Mouse (Mus musculus): Measurements from ENCODE around the gene Dhrs1. TPM values are rescaled to one million over a fixed set of nuclear protein-coding genes. Genes with fewer than 3 reads are reported as not detected.

Dhrs1 gene
- 117 and 120 TPM in 2 replicates for polyA plus RNA-seq (2012; ENCODE audit: insufficient read depth, insufficient read length, missing spikeins)

- peak within 1 kb of the TSS; percentile 83 for H3K4me3 ChIP-seq (ENCODE audit: insufficient read depth, low read length)
- H3K4me1 ChIP-seq (ENCODE audit: control insufficient read depth, insufficient read depth, low read length): peaks cover 17% of the 10 kb centered on the region
- peak within 1 kb of the TSS; percentile 40 for H3K27ac ChIP-seq (ENCODE audit: insufficient read depth, low read depth, low read length)
- no peak for TF ChIP-seq POLR2A (IDR thresholded peaks at IDR 0.05; ENCODE audit: borderline replicate concordance, low read depth, low read length)
- no peak for TF ChIP-seq CTCF (IDR thresholded peaks at IDR 0.05; ENCODE audit: low read depth, low read length)
These were observed at the start of gene Dhrs1, which contains the start of gene Nop9 for GRCm38 (mm10) chr14:55745180-55745860. Gene Dhrs1 (minus strand): TSS chr14:55745690. Gene Nop9 (plus strand): TSS chr14:55745693.

GRCm38 (mm10) chr14:55793946-55794345 lies 48.5 kb upstream of the Dhrs1 start:
- peaks cover 23% of the 10 kb centered on the region for H3K4me1 ChIP-seq (ENCODE audit: control insufficient read depth, insufficient read depth, low read length)
- H3K4me3 ChIP-seq (ENCODE audit: insufficient read depth, low read length): no peak overlapping the region
- H3K27ac ChIP-seq (ENCODE audit: insufficient read depth, low read depth, low read length): peak overlapping the region; percentile 31; the same call in 1 of the 2 replicates
- no peak for TF ChIP-seq CTCF (IDR thresholded peaks at IDR 0.05; ENCODE audit: low read depth, low read length)
- TF ChIP-seq POLR2A (IDR thresholded peaks at IDR 0.05; ENCODE audit: borderline replicate concordance, low read depth, low read length): no peak

DNA sequence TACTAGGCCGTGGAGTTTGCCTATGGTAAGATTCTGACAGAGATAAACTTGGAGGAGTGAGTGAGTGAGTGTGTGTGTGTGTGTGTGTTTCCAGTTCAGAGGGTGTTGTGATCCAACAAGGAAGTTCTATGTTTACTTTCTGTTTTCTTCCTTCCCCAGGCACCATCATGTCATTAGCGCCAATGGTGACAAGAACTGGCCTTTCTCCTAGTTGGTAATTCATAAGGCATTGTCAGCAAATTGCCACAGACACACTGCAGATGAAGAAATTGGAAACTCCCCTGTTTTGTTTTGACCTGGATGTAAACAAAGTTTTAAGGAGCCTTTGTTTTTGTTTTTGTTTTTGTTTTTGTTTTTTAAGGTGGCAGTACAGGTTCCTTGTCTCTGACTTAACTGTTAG lies 48.0 kb upstream of the Dhrs1 start:
- Histone ChIP-seq H3K4me3 (ENCODE audit: insufficient read depth, low read length) (no peak overlapping the region), H3K27ac (ENCODE audit: insufficient read depth, low read depth, low read length) (peak overlapping the region; percentile 31; the same call in 1 of the 2 replicates), H3K4me1 (ENCODE audit: control insufficient read depth, insufficient read depth, low read length) (peaks cover 26% of the 10 kb centered on the region)
- no peak for TF ChIP-seq POLR2A (IDR thresholded peaks at IDR 0.05; ENCODE audit: borderline replicate concordance, low read depth, low read length)
- no peak for TF ChIP-seq CTCF (IDR thresholded peaks at IDR 0.05; ENCODE audit: low read depth, low read length)

- Histone ChIP-seq H3K27ac (ENCODE audit: insufficient read depth, low read depth, low read length) (no peak within 1 kb of the TSS), H3K4me3 (ENCODE audit: insufficient read depth, low read length) (peak within 1 kb of the TSS; percentile 66)
These were observed 43.0 kb upstream of the Dhrs1 start, which contains the start of gene Ripk3 for GRCm38 (mm10) chr14:55788256-55789050. Gene Ripk3 (minus strand): TSS chr14:55788865.

DNA sequence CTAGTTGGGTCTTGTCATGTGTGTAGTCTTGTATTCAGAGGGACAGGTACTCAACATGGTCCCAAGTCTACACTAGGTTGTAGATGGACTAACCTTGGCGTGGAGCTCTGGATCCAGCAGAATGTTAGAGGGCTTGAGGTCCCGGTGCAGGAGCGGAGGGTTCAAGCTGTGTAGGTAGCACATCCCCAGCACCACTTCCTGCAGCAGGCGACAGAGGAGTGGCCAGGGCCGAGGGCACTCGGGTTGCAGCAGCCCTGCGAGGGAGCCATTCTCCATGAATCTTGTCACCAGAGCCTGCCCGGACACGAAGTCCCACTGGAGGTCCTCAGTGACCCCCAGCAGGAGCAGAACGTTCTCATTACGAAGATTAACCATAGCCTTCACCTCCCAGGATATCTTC lies 42.2 kb upstream of the Dhrs1 start:
- no peak overlapping the region for H3K27ac ChIP-seq (ENCODE audit: insufficient read depth, low read depth, low read length)
- peak overlapping the region; percentile 66 for H3K4me3 ChIP-seq (ENCODE audit: insufficient read depth, low read length)
- TF ChIP-seq CTCF (IDR thresholded peaks at IDR 0.05; ENCODE audit: low read depth, low read length) (no peak), POLR2A (IDR thresholded peaks at IDR 0.05; ENCODE audit: borderline replicate concordance, low read depth, low read length) (no peak)
- peaks cover 7% of the 10 kb centered on the region; the same call in 1 of the 2 replicates for H3K4me1 ChIP-seq (ENCODE audit: control insufficient read depth, insufficient read depth, low read length)

More at GRCm38 (mm10) chr14:55788256-55789050, 43.0 kb upstream of the Dhrs1 start, which contains the start of gene Ripk3:
- peaks cover 12% of the 10 kb centered on the region for H3K4me1 ChIP-seq (ENCODE audit: control insufficient read depth, insufficient read depth, low read length)
- no peak for TF ChIP-seq CTCF (IDR thresholded peaks at IDR 0.05; ENCODE audit: low read depth, low read length)
- TF ChIP-seq POLR2A (IDR thresholded peaks at IDR 0.05; ENCODE audit: borderline replicate concordance, low read depth, low read length): no peak

DNA sequence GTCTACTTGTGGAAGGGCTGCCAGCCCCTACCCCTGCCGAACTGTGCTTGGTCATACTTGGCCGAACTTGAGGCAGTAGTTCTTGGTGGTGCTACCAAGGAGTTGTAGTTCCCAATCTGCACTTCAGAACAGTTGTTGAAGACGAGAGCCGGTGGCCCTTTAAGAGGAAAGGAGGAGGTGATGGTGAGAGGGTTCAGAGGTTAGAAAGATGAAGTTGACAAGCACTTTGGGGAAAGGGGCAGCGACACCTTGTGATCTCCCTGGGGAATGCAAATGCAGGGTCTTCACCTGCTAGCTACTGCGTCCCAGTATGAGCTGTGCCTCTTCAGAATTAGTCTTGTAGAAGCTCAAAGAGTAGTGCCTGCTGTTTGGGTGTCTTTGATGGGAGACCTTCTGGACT lies 39.7 kb upstream of the Dhrs1 start:
- no peak overlapping the region for H3K4me3 ChIP-seq (ENCODE audit: insufficient read depth, low read length)
- peaks cover 7% of the 10 kb centered on the region; the same call in 1 of the 2 replicates for H3K4me1 ChIP-seq (ENCODE audit: control insufficient read depth, insufficient read depth, low read length)
- TF ChIP-seq CTCF (IDR thresholded peaks at IDR 0.05; ENCODE audit: low read depth, low read length) (no peak), POLR2A (IDR thresholded peaks at IDR 0.05; ENCODE audit: borderline replicate concordance, low read depth, low read length) (no peak)
- H3K27ac ChIP-seq (ENCODE audit: insufficient read depth, low read depth, low read length): no peak overlapping the region

- Histone ChIP-seq H3K27ac (ENCODE audit: insufficient read depth, low read depth, low read length) (no peak within 1 kb of the TSS), H3K4me3 (ENCODE audit: insufficient read depth, low read length) (no peak within 1 kb of the TSS)
- TF ChIP-seq CTCF (IDR thresholded peaks at IDR 0.05; ENCODE audit: low read depth, low read length): no peak
- no peak for TF ChIP-seq POLR2A (IDR thresholded peaks at IDR 0.05; ENCODE audit: borderline replicate concordance, low read depth, low read length)
These were observed 38.4 kb upstream of the Dhrs1 start, which contains the start of gene Adcy4 for GRCm38 (mm10) chr14:55783958-55784235. Gene Adcy4 (minus strand): TSS chr14:55784095.

GRCm38 (mm10) chr14:55783171-55783957 lies 37.9 kb upstream of the Dhrs1 start:
- 0 out of 2 replicates have a peak, but pooled peaks cover 5% of the 10 kb centered on the region for H3K4me1 ChIP-seq (ENCODE audit: control insufficient read depth, insufficient read depth, low read length)
- H3K4me3 ChIP-seq (ENCODE audit: insufficient read depth, low read length): no peak overlapping the region
- no peak overlapping the region for H3K27ac ChIP-seq (ENCODE audit: insufficient read depth, low read depth, low read length)
- no peak for TF ChIP-seq CTCF (IDR thresholded peaks at IDR 0.05; ENCODE audit: low read depth, low read length)
- no peak for TF ChIP-seq POLR2A (IDR thresholded peaks at IDR 0.05; ENCODE audit: borderline replicate concordance, low read depth, low read length)

More at GRCm38 (mm10) chr14:55783958-55784235, 38.4 kb upstream of the Dhrs1 start, which contains the start of gene Adcy4:
- H3K4me1 ChIP-seq (ENCODE audit: control insufficient read depth, insufficient read depth, low read length): peaks cover 6% of the 10 kb centered on the region; the same call in 1 of the 2 replicates

DNA sequence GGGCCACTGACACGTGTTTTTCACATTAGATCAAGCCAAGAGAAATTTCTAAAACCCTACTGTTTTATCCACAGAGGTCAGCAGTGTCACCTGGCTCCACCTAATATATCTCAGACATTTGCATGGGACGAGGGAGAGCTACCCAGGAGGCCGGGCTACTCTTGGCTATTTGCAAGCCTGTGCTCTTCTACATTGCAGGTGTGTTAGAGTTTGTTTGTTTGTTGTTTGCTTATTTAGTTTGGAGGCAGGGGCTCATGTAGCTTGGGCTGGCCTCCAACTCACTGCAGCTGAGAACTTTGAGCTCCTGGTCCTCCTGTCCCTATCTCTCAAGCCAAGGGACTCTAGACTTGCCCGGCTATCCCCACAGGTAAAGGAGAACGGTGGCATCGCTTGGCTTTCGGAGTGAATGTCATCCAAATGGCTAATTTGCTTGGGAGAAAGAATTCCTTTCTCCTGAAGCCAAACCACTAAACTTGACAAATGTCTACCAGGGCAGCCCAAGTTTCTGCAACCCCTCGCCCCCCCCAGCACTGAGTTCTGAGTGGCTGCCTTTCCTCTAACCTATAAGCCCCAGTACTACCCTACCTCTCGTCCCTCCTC lies 37.0 kb upstream of the Dhrs1 start:
- TF ChIP-seq POLR2A (IDR thresholded peaks at IDR 0.05; ENCODE audit: borderline replicate concordance, low read depth, low read length): no peak
- no peak for TF ChIP-seq CTCF (IDR thresholded peaks at IDR 0.05; ENCODE audit: low read depth, low read length)
- no peak overlapping the region for H3K27ac ChIP-seq (ENCODE audit: insufficient read depth, low read depth, low read length)
- H3K4me1 ChIP-seq (ENCODE audit: control insufficient read depth, insufficient read depth, low read length): peaks cover 5% of the 10 kb centered on the region
- no peak overlapping the region for H3K4me3 ChIP-seq (ENCODE audit: insufficient read depth, low read length)
